Mouse (Mus musculus) neural tube, embryonic 12.5 days (tissue): Measurements from ENCODE around the gene Olfr424. TPM values are rescaled to one million over a fixed set of nuclear protein-coding genes. Genes with fewer than 3 reads are reported as not detected.

Experiments used
- ATAC-seq: fragments of 200-750 bp; cut with Nextera tagmentation; 2 replicates; pipeline ENCODE4 v1.8.0; 2017; ENCODE audit warnings: low read depth, mild to moderate bottlenecking, moderate TSS enrichment, moderate library complexity; ENCODE audit not compliant: low FRiP score
- H3K27ac ChIP-seq: fragments of 300-500 bp; sonication (generic); 2 replicates; pipeline ENCODE4 v1.5.1; 2016
- H3K27me3 ChIP-seq: fragments of 300-500 bp; sonication (generic); replicated peaks from 2 replicates; pipeline ENCODE4 v1.6.1; 2016; ENCODE audit warnings: mild to moderate bottlenecking
- H3K36me3 ChIP-seq: fragments of 300-500 bp; sonication (generic); 2 replicates; pipeline ENCODE4 v1.6.1; 2016; ENCODE audit warnings: mild to moderate bottlenecking
- H3K4me1 ChIP-seq: fragments of 300-500 bp; sonication (generic); 2 replicates; pipeline ENCODE4 v1.6.1; 2016
- H3K4me2 ChIP-seq: fragments of 300-500 bp; sonication (generic); replicated peaks from 2 replicates; pipeline ENCODE4 v1.6.1; 2016; ENCODE audit warnings: mild to moderate bottlenecking
- H3K4me3 ChIP-seq: fragments of 300-500 bp; sonication (generic); 2 replicates; pipeline ENCODE4 v1.5.1; 2016
- H3K9ac ChIP-seq: fragments of 300-500 bp; sonication (generic); 2 replicates; pipeline ENCODE4 v1.6.1; 2016; ENCODE audit warnings: mild to moderate bottlenecking
- H3K9me3 ChIP-seq: fragments of 300-500 bp; sonication (generic); 2 replicates; pipeline ENCODE4 v1.6.1; 2016; ENCODE audit warnings: mild to moderate bottlenecking
- WGBS: fragments of 180-500 bp; shearing (Covaris S2); methylation state at CpG from one replicate; pipeline ENCODE4 v1.1.7; 2016; 5-methylcytosine and 5-hydroxymethylcytosine counted together
- polyA plus RNA-seq: library from polyadenylated mRNA; unstranded; fragments of >200 nt; fragmentation: Nextera tagmentation; extraction: Ambion mirVana; gene quantifications from 2 replicates; pipeline ENCODE4 v1.2.1, GENCODE M21; 2016

Gene Olfr424
- polyA plus RNA-seq, 1 experiment from 2014 or later, result not detected

- H3K9me3 ChIP-seq, result no peaks in the 10 kb centered on the region
- no peak overlapping the region for H3K27ac ChIP-seq
- no peaks in the 10 kb centered on the region for H3K27me3 ChIP-seq
- no peaks in the 10 kb centered on the region for H3K4me1 ChIP-seq
- H3K4me3 ChIP-seq, result no peak overlapping the region
- no peak overlapping the region for H3K4me2 ChIP-seq
- no peak overlapping the region for H3K9ac ChIP-seq
- no peaks in the 10 kb centered on the region for H3K36me3 ChIP-seq
- no peak for ATAC-seq
Observed at GRCm38 (mm10) chr1:174169024-174169423, 37.7 kb downstream of the Olfr424 start.

DNA sequence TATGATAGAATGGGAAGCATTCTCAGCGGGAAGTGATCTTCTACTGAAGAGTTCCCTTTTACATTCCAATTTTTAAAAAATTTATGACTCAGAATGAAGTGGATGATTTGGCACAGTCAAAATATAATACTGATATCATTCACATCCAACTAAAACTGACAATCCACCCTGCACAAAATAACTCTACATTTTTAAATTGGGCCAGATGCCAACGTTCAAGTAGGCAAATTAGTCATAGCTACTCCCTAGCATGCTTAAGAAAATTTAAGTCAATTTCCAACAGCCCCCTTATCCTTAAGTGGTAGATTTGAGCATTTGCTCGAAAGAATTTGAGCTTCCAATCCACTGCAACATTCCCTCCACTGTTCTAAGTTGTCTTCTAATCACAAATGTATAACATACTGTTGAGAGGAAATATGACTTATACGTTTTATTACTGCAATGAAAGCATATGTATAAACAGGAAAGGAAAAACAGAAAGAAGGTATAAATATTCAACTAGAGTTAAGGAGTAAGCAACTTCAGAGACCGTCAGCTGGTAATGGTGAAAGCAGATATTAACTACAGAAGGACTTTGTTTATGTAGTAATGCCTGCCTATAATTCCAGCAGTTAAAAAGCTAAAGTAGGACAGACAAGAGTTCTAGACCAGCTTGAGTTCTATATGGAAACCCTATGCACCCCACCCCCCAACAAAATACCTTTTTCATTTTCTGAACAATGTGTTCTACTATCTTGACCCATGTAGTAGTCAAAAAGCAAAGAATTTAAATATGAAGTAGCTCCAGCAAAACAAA lies 39.6 kb downstream of the Olfr424 start:
- ATAC-seq, result no peak
- Histone ChIP-seq H3K36me3 (no peaks in the 10 kb centered on the region), H3K4me3 (no peak overlapping the region), H3K9ac (no peak overlapping the region), H3K4me2 (no peak overlapping the region), H3K4me1 (no peaks in the 10 kb centered on the region), H3K27ac (no peak overlapping the region), H3K9me3 (no peaks in the 10 kb centered on the region), H3K27me3 (no peaks in the 10 kb centered on the region)
- 86% methylated on average over 5 of the region's 5 CpGs for WGBS

GRCm38 (mm10) chr1:174171537-174171936 lies 40.2 kb downstream of the Olfr424 start:
- H3K9ac ChIP-seq, result no peak overlapping the region
- no peaks in the 10 kb centered on the region for H3K4me1 ChIP-seq
- no peaks in the 10 kb centered on the region for H3K9me3 ChIP-seq
- no peak overlapping the region for H3K27ac ChIP-seq
- WGBS, result 50% methylated on average over 2 of the region's 2 CpGs
- H3K27me3 ChIP-seq, result no peaks in the 10 kb centered on the region
- no peak overlapping the region for H3K4me2 ChIP-seq
- no peaks in the 10 kb centered on the region for H3K36me3 ChIP-seq
- no peak; the same call in 1 of the 2 replicates for ATAC-seq
- H3K4me3 ChIP-seq, result no peak overlapping the region

DNA sequence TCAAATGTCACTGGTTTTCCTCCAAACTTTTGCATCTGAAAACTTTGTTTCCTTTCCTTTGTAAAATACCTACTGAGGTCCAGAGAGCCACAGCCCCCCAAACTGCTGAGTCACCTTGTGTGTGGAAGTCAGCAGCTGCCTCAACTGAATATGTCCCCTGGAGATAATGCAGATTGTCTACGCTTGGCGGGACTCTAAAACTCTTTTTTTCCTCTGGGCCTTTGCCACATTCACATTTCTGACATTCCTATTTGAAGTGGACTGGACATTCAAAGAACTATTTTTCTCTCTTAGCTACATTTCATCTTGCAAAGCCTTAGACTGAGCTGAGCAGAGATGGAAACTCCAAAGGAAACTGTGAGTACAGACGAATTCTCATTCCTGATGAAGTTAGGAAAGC lies 41.3 kb downstream of the Olfr424 start, which contains the start of gene Spta1:
TSS of gene Spta1 (plus strand) at position 172 of the 400 bp plus-strand sequence.
- Histone ChIP-seq H3K27me3 (no peaks in the 10 kb centered on the region), H3K9me3 (no peaks in the 10 kb centered on the region), H3K4me3 (no peak within 1 kb of the TSS), H3K9ac (no peak within 1 kb of the TSS), H3K27ac (no peak within 1 kb of the TSS), H3K4me2 (no peak within 1 kb of the TSS), H3K4me1 (no peaks in the 10 kb centered on the region), H3K36me3 (no peaks in the 10 kb centered on the region)
- no peak for ATAC-seq
- 42% methylated on average over 3 of the region's 3 CpGs for WGBS

Other genes with a start within 250 kb of the Olfr424 start
- gene Ifi211, start 218.5 kb upstream of the Olfr424 start, polyA plus RNA-seq, result 0.29 and 0.45 TPM in 2 replicates
- 0.70 and 1.0 TPM in 2 replicates for gene Mndal, start 189.0 kb upstream of the Olfr424 start, polyA plus RNA-seq
- 0.36 and 0.66 TPM in 2 replicates for gene Ifi203, start 188.8 kb upstream of the Olfr424 start, polyA plus RNA-seq
- gene Ifi202b, start 148.8 kb upstream of the Olfr424 start, polyA plus RNA-seq, result not detected in 2 replicates
- not detected in 2 replicates for gene Ifi205, start 99.7 kb upstream of the Olfr424 start, polyA plus RNA-seq
- not detected in 2 replicates for gene Olfr433, start 90.8 kb upstream of the Olfr424 start, polyA plus RNA-seq
- gene Olfr432, start 82.3 kb upstream of the Olfr424 start, polyA plus RNA-seq, result not detected in 2 replicates
- gene Olfr430, start 64.9 kb upstream of the Olfr424 start, polyA plus RNA-seq, result not detected in 2 replicates
- gene Olfr429, start 47.2 kb upstream of the Olfr424 start, polyA plus RNA-seq, result not detected in 2 replicates
- gene Olfr427, start 34.6 kb upstream of the Olfr424 start, polyA plus RNA-seq, result not detected in 2 replicates
- gene Olfr231, start 10.4 kb upstream of the Olfr424 start, polyA plus RNA-seq, result not detected in 2 replicates
- not detected in 2 replicates for gene Olfr420, start 24.1 kb downstream of the Olfr424 start, polyA plus RNA-seq
- gene Spta1, start 41.3 kb downstream of the Olfr424 start, polyA plus RNA-seq, result 0.89 and 1.1 TPM in 2 replicates
- gene Olfr419, start 120.5 kb downstream of the Olfr424 start, polyA plus RNA-seq, result not detected in 2 replicates
- gene Mptx1, start 199.0 kb downstream of the Olfr424 start, polyA plus RNA-seq, result not detected in 2 replicates
- gene Olfr417, start 233.6 kb downstream of the Olfr424 start, polyA plus RNA-seq, result not detected in 2 replicates